Mouse (Mus musculus): ENCODE data around the gene Nnmt. TPM values are rescaled to one million over a fixed set of nuclear protein-coding genes. Genes with fewer than 3 reads are reported as not detected.

Nnmt gene
- polyA plus RNA-seq, 1 experiment from 2014 or later: 0.55 TPM

- H3K27me3 ChIP-seq (ENCODE audit: control insufficient read depth, insufficient read depth, low read length): no peaks in the 10 kb centered on the region
- H3K4me1 ChIP-seq (ENCODE audit: control insufficient read depth, insufficient read depth, low read length): no peaks in the 10 kb centered on the region
- H3K9ac ChIP-seq (ENCODE audit: low read depth, low read length): no peak overlapping the region
- no peak overlapping the region for H3K4me2 ChIP-seq (replicated peaks; ENCODE audit: low read depth, low read length)
- no peaks in the 10 kb centered on the region for H3K36me3 ChIP-seq (ENCODE audit: control insufficient read depth, insufficient read depth, low read length)
- no peak for ATAC-seq (ENCODE audit: low FRiP score, low TSS enrichment)
- 80% methylated on average over 4 of the region's 4 CpGs for WGBS
- H3K4me3 ChIP-seq (ENCODE audit: low read length): no peak overlapping the region
- no peaks in the 10 kb centered on the region for H3K9me3 ChIP-seq (ENCODE audit: control insufficient read depth, low read length)
- H3K27ac ChIP-seq (ENCODE audit: low read depth, low read length): no peak overlapping the region
Measured at GRCm38 (mm10) chr9:48613221-48613620, 8.3 kb upstream of the Nnmt start.

GRCm38 (mm10) chr9:48612542-48612941 lies 7.6 kb upstream of the Nnmt start:
- Histone ChIP-seq H3K27me3 (ENCODE audit: control insufficient read depth, insufficient read depth, low read length) (no peaks in the 10 kb centered on the region), H3K9ac (ENCODE audit: low read depth, low read length) (no peak overlapping the region), H3K36me3 (ENCODE audit: control insufficient read depth, insufficient read depth, low read length) (no peaks in the 10 kb centered on the region), H3K27ac (ENCODE audit: low read depth, low read length) (no peak overlapping the region), H3K4me1 (ENCODE audit: control insufficient read depth, insufficient read depth, low read length) (no peaks in the 10 kb centered on the region), H3K4me2 (replicated peaks; ENCODE audit: low read depth, low read length) (no peak overlapping the region), H3K4me3 (ENCODE audit: low read length) (no peak overlapping the region), H3K9me3 (ENCODE audit: control insufficient read depth, low read length) (no peaks in the 10 kb centered on the region)
- WGBS: 86% methylated on average over 5 of the region's 5 CpGs
- ATAC-seq (ENCODE audit: low FRiP score, low TSS enrichment): no peak

GRCm38 (mm10) chr9:48611032-48611431 lies 6.1 kb upstream of the Nnmt start:
- Histone ChIP-seq H3K27me3 (ENCODE audit: control insufficient read depth, insufficient read depth, low read length) (no peaks in the 10 kb centered on the region), H3K4me1 (ENCODE audit: control insufficient read depth, insufficient read depth, low read length) (no peaks in the 10 kb centered on the region), H3K4me3 (ENCODE audit: low read length) (no peak overlapping the region), H3K4me2 (replicated peaks; ENCODE audit: low read depth, low read length) (no peak overlapping the region), H3K9me3 (ENCODE audit: control insufficient read depth, low read length) (no peaks in the 10 kb centered on the region), H3K36me3 (ENCODE audit: control insufficient read depth, insufficient read depth, low read length) (no peaks in the 10 kb centered on the region), H3K27ac (ENCODE audit: low read depth, low read length) (no peak overlapping the region), H3K9ac (ENCODE audit: low read depth, low read length) (no peak overlapping the region)
- 9% methylated on average over 1 of the region's 1 CpGs for WGBS
- no peak for ATAC-seq (ENCODE audit: low FRiP score, low TSS enrichment)

- ATAC-seq (ENCODE audit: low FRiP score, low TSS enrichment): no peak
- 53% methylated on average over 4 of the region's 4 CpGs for WGBS
- no peaks in the 10 kb centered on the region for H3K4me1 ChIP-seq (ENCODE audit: control insufficient read depth, insufficient read depth, low read length)
- no peak overlapping the region for H3K9ac ChIP-seq (ENCODE audit: low read depth, low read length)
- no peak overlapping the region for H3K4me3 ChIP-seq (ENCODE audit: low read length)
- no peaks in the 10 kb centered on the region for H3K36me3 ChIP-seq (ENCODE audit: control insufficient read depth, insufficient read depth, low read length)
- H3K4me2 ChIP-seq (replicated peaks; ENCODE audit: low read depth, low read length): no peak overlapping the region
- no peak overlapping the region for H3K27ac ChIP-seq (ENCODE audit: low read depth, low read length)
- H3K27me3 ChIP-seq (ENCODE audit: control insufficient read depth, insufficient read depth, low read length): no peaks in the 10 kb centered on the region
- H3K9me3 ChIP-seq (ENCODE audit: control insufficient read depth, low read length): no peaks in the 10 kb centered on the region
Measured at GRCm38 (mm10) chr9:48609734-48610133, 4.8 kb upstream of the Nnmt start.

GRCm38 (mm10) chr9:48607417-48607816 lies 2.5 kb upstream of the Nnmt start:
- 70% methylated on average over 7 of the region's 7 CpGs for whole genome bisulfite sequencing
- Histone ChIP-seq H3K4me2 (replicated peaks; ENCODE audit: low read depth, low read length) (no peak overlapping the region), H3K36me3 (ENCODE audit: control insufficient read depth, insufficient read depth, low read length) (no peaks in the 10 kb centered on the region), H3K9me3 (ENCODE audit: control insufficient read depth, low read length) (no peaks in the 10 kb centered on the region), H3K27me3 (ENCODE audit: control insufficient read depth, insufficient read depth, low read length) (no peaks in the 10 kb centered on the region), H3K9ac (ENCODE audit: low read depth, low read length) (no peak overlapping the region), H3K4me1 (ENCODE audit: control insufficient read depth, insufficient read depth, low read length) (no peaks in the 10 kb centered on the region), H3K27ac (ENCODE audit: low read depth, low read length) (no peak overlapping the region), H3K4me3 (ENCODE audit: low read length) (no peak overlapping the region)
- no peak for ATAC-seq (ENCODE audit: low FRiP score, low TSS enrichment)

GRCm38 (mm10) chr9:48606171-48606570 lies 1.2 kb upstream of the Nnmt start:
- Histone ChIP-seq H3K9me3 (ENCODE audit: control insufficient read depth, low read length) (no peaks in the 10 kb centered on the region), H3K4me1 (ENCODE audit: control insufficient read depth, insufficient read depth, low read length) (no peaks in the 10 kb centered on the region), H3K9ac (ENCODE audit: low read depth, low read length) (no peak overlapping the region), H3K27me3 (ENCODE audit: control insufficient read depth, insufficient read depth, low read length) (no peaks in the 10 kb centered on the region), H3K27ac (ENCODE audit: low read depth, low read length) (no peak overlapping the region), H3K4me2 (replicated peaks; ENCODE audit: low read depth, low read length) (no peak overlapping the region), H3K36me3 (ENCODE audit: control insufficient read depth, insufficient read depth, low read length) (no peaks in the 10 kb centered on the region), H3K4me3 (ENCODE audit: low read length) (no peak overlapping the region)
- ATAC-seq (ENCODE audit: low FRiP score, low TSS enrichment): no peak
- WGBS: 76% methylated on average over 7 of the region's 7 CpGs

GRCm38 (mm10) chr9:48605697-48606096 lies 744 bp upstream of the Nnmt start:
- Histone ChIP-seq H3K4me2 (replicated peaks; ENCODE audit: low read depth, low read length) (no peak overlapping the region), H3K4me3 (ENCODE audit: low read length) (no peak overlapping the region), H3K36me3 (ENCODE audit: control insufficient read depth, insufficient read depth, low read length) (no peaks in the 10 kb centered on the region), H3K4me1 (ENCODE audit: control insufficient read depth, insufficient read depth, low read length) (no peaks in the 10 kb centered on the region), H3K9me3 (ENCODE audit: control insufficient read depth, low read length) (no peaks in the 10 kb centered on the region), H3K9ac (ENCODE audit: low read depth, low read length) (no peak overlapping the region), H3K27me3 (ENCODE audit: control insufficient read depth, insufficient read depth, low read length) (no peaks in the 10 kb centered on the region), H3K27ac (ENCODE audit: low read depth, low read length) (no peak overlapping the region)
- ATAC-seq (ENCODE audit: low FRiP score, low TSS enrichment): no peak
- WGBS: 93% methylated on average over 5 of the region's 5 CpGs

- Histone ChIP-seq H3K4me1 (ENCODE audit: control insufficient read depth, insufficient read depth, low read length) (no peaks in the 10 kb centered on the region), H3K36me3 (ENCODE audit: control insufficient read depth, insufficient read depth, low read length) (no peaks in the 10 kb centered on the region), H3K27ac (ENCODE audit: low read depth, low read length) (no peak overlapping the region), H3K4me3 (ENCODE audit: low read length) (no peak overlapping the region), H3K27me3 (ENCODE audit: control insufficient read depth, insufficient read depth, low read length) (no peaks in the 10 kb centered on the region), H3K9me3 (ENCODE audit: control insufficient read depth, low read length) (no peaks in the 10 kb centered on the region), H3K9ac (ENCODE audit: low read depth, low read length) (no peak overlapping the region), H3K4me2 (replicated peaks; ENCODE audit: low read depth, low read length) (no peak overlapping the region)
- 65% methylated on average over 1 of the region's 1 CpGs for WGBS
- ATAC-seq (ENCODE audit: low FRiP score, low TSS enrichment): no peak
Measured at GRCm38 (mm10) chr9:48604226-48604625, 727 bp downstream of the Nnmt start.

GRCm38 (mm10) chr9:48600881-48601280 lies 4.1 kb downstream of the Nnmt start:
- ATAC-seq (ENCODE audit: low FRiP score, low TSS enrichment): no peak
- Histone ChIP-seq H3K4me1 (ENCODE audit: control insufficient read depth, insufficient read depth, low read length) (no peaks in the 10 kb centered on the region), H3K36me3 (ENCODE audit: control insufficient read depth, insufficient read depth, low read length) (no peaks in the 10 kb centered on the region), H3K27ac (ENCODE audit: low read depth, low read length) (no peak overlapping the region), H3K27me3 (ENCODE audit: control insufficient read depth, insufficient read depth, low read length) (no peaks in the 10 kb centered on the region), H3K9me3 (ENCODE audit: control insufficient read depth, low read length) (no peaks in the 10 kb centered on the region), H3K4me2 (replicated peaks; ENCODE audit: low read depth, low read length) (no peak overlapping the region), H3K4me3 (ENCODE audit: low read length) (no peak overlapping the region), H3K9ac (ENCODE audit: low read depth, low read length) (no peak overlapping the region)
- 81% methylated on average over 9 of the region's 9 CpGs for WGBS

GRCm38 (mm10) chr9:48600066-48600465 lies 4.9 kb downstream of the Nnmt start:
- Histone ChIP-seq H3K4me3 (ENCODE audit: low read length) (no peak overlapping the region), H3K9me3 (ENCODE audit: control insufficient read depth, low read length) (no peaks in the 10 kb centered on the region), H3K36me3 (ENCODE audit: control insufficient read depth, insufficient read depth, low read length) (no peaks in the 10 kb centered on the region), H3K4me2 (replicated peaks; ENCODE audit: low read depth, low read length) (no peak overlapping the region), H3K4me1 (ENCODE audit: control insufficient read depth, insufficient read depth, low read length) (no peaks in the 10 kb centered on the region), H3K9ac (ENCODE audit: low read depth, low read length) (no peak overlapping the region), H3K27ac (ENCODE audit: low read depth, low read length) (no peak overlapping the region), H3K27me3 (ENCODE audit: control insufficient read depth, insufficient read depth, low read length) (no peaks in the 10 kb centered on the region; the same call in 1 of the 2 replicates)
- ATAC-seq (ENCODE audit: low FRiP score, low TSS enrichment): no peak
- WGBS: 72% methylated on average over 2 of the region's 2 CpGs

All from kidney, embryonic 14.5 days (tissue).